Mouse (Mus musculus) E14TG2a.4 (cell line): ENCODE measurements around the gene Gm44805.

Experiments used
- CTCF ChIP-seq: conservative IDR thresholded peaks from 2 replicates; pipeline ENCODE4 v1.5.1; 2014; ENCODE audit warnings: low read length
- NANOG ChIP-seq: IDR thresholded peaks from 2 replicates; pipeline ENCODE4 v1.6.1; 2014; ENCODE audit warnings: borderline replicate concordance, low read length, mixed read lengths
- POU5F1 ChIP-seq: IDR thresholded peaks from 2 replicates; pipeline ENCODE4 v1.6.1; 2014; ENCODE audit warnings: low read length, borderline replicate concordance

GRCm38 (mm10) chr7:19714836-19715235 is 33.6 kb upstream of the Gm44805 start:
- no peak for TF ChIP-seq CTCF
- TF ChIP-seq POU5F1 = no peak
- TF ChIP-seq NANOG = no peak
